Mouse (Mus musculus): Measurements from ENCODE around the gene Bcas3. TPM values are rescaled to one million over a fixed set of nuclear protein-coding genes. Genes with fewer than 3 reads are reported as not detected.

The Bcas3 gene
- polyA plus RNA-seq, 1 experiment from 2014 or later, result 44.3 TPM

GRCm38 (mm10) chr11:85614431-85614830 is 261.5 kb downstream of the Bcas3 start:
- H3K27me3 ChIP-seq (ENCODE audit: control insufficient read depth, insufficient read depth, low read length), result no peaks in the 10 kb centered on the region

GRCm38 (mm10) chr11:85615421-85615820 is 262.5 kb downstream of the Bcas3 start:
- H3K4me2 ChIP-seq (ENCODE audit: low read depth), result no peak overlapping the region
- peaks cover 5% of the 10 kb centered on the region for H3K4me1 ChIP-seq (ENCODE audit: control insufficient read depth, insufficient read depth, low read length)
- H3K9me3 ChIP-seq (ENCODE audit: control insufficient read depth, low read length), result no peaks in the 10 kb centered on the region
- H3K4me3 ChIP-seq (ENCODE audit: low read depth, low read length), result no peak overlapping the region
- no peaks in the 10 kb centered on the region for H3K27me3 ChIP-seq (ENCODE audit: control insufficient read depth, insufficient read depth, low read length)
- H3K27ac ChIP-seq (ENCODE audit: low read depth, low read length), result no peak overlapping the region
- no peak for ATAC-seq (ENCODE audit: insufficient read depth, low FRiP score, low TSS enrichment)
- H3K9ac ChIP-seq (ENCODE audit: low read length), result no peak overlapping the region
- 59% methylated on average over 7 of the region's 7 CpGs for WGBS
- no peak for DNase-seq (ENCODE audit: low spot score)
- no peaks in the 10 kb centered on the region for H3K36me3 ChIP-seq (ENCODE audit: control insufficient read depth, insufficient read depth, low read length)

More at GRCm38 (mm10) chr11:85614431-85614830, 261.5 kb downstream of the Bcas3 start:
- ATAC-seq (ENCODE audit: insufficient read depth, low FRiP score, low TSS enrichment) (no peak), DNase-seq (ENCODE audit: low spot score) (no peak)
- H3K4me3 ChIP-seq (ENCODE audit: low read depth, low read length), result no peak overlapping the region
- no peak overlapping the region for H3K27ac ChIP-seq (ENCODE audit: low read depth, low read length)
- H3K9me3 ChIP-seq (ENCODE audit: control insufficient read depth, low read length), result no peaks in the 10 kb centered on the region
- WGBS, result 90% methylated on average over 7 of the region's 7 CpGs
- no peak overlapping the region for H3K9ac ChIP-seq (ENCODE audit: low read length)
- no peak overlapping the region for H3K4me2 ChIP-seq (ENCODE audit: low read depth)
- peaks cover 5% of the 10 kb centered on the region for H3K4me1 ChIP-seq (ENCODE audit: control insufficient read depth, insufficient read depth, low read length)
- H3K36me3 ChIP-seq (ENCODE audit: control insufficient read depth, insufficient read depth, low read length), result no peaks in the 10 kb centered on the region

GRCm38 (mm10) chr11:85621486-85621885 is 268.5 kb downstream of the Bcas3 start:
- H3K27ac ChIP-seq (ENCODE audit: low read depth, low read length), result no peak overlapping the region
- ATAC-seq (ENCODE audit: insufficient read depth, low FRiP score, low TSS enrichment) (no peak), DNase-seq (ENCODE audit: low spot score) (no peak)
- no peaks in the 10 kb centered on the region for H3K36me3 ChIP-seq (ENCODE audit: control insufficient read depth, insufficient read depth, low read length)
- H3K27me3 ChIP-seq (ENCODE audit: control insufficient read depth, insufficient read depth, low read length), result no peaks in the 10 kb centered on the region
- no peak overlapping the region for H3K9ac ChIP-seq (ENCODE audit: low read length)
- peaks cover 5% of the 10 kb centered on the region for H3K4me1 ChIP-seq (ENCODE audit: control insufficient read depth, insufficient read depth, low read length)
- WGBS, result 32% methylated on average over 2 of the region's 2 CpGs
- no peak overlapping the region for H3K4me3 ChIP-seq (ENCODE audit: low read depth, low read length)
- no peak overlapping the region for H3K4me2 ChIP-seq (ENCODE audit: low read depth)
- H3K9me3 ChIP-seq (ENCODE audit: control insufficient read depth, low read length), result no peaks in the 10 kb centered on the region

GRCm38 (mm10) chr11:85621994-85622393 is 269.0 kb downstream of the Bcas3 start:
- H3K27ac ChIP-seq (ENCODE audit: low read depth, low read length), result no peak overlapping the region
- H3K27me3 ChIP-seq (ENCODE audit: control insufficient read depth, insufficient read depth, low read length), result no peaks in the 10 kb centered on the region
- no peak overlapping the region for H3K4me3 ChIP-seq (ENCODE audit: low read depth, low read length)
- 84% methylated on average over 8 of the region's 8 CpGs for WGBS
- ATAC-seq (ENCODE audit: insufficient read depth, low FRiP score, low TSS enrichment), result no peak
- no peaks in the 10 kb centered on the region for H3K36me3 ChIP-seq (ENCODE audit: control insufficient read depth, insufficient read depth, low read length)
- H3K9me3 ChIP-seq (ENCODE audit: control insufficient read depth, low read length), result no peaks in the 10 kb centered on the region
- no peak overlapping the region for H3K9ac ChIP-seq (ENCODE audit: low read length)
- H3K4me2 ChIP-seq (ENCODE audit: low read depth), result no peak overlapping the region
- peaks cover 5% of the 10 kb centered on the region for H3K4me1 ChIP-seq (ENCODE audit: control insufficient read depth, insufficient read depth, low read length)
- no peak for DNase-seq (ENCODE audit: low spot score)

DNA sequence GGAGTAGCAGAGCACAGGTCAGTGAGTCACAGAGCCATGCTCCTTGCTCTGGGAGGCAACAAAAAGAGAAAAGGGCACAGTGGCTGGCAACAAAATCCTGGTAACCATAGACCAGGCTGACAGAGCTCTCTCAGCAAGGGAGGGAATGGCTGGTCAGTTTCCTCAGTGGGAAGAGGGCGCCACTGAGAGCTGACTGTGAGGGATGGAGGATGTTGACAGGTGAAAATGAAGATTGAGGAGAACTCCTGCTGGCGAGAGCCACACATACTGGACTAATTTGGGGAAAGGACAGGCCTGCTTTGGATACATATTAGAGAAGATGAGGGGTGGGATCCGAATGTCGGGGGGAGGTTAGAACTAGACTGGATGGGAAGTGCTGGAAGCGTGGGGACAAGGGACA is 272.2 kb downstream of the Bcas3 start:
- H3K9ac ChIP-seq (ENCODE audit: low read length), result no peak overlapping the region
- DNase-seq (ENCODE audit: low spot score) (peak; percentile 19), ATAC-seq (ENCODE audit: insufficient read depth, low FRiP score, low TSS enrichment) (no peak)
- WGBS, result 45% methylated on average over 5 of the region's 5 CpGs
- H3K9me3 ChIP-seq (ENCODE audit: control insufficient read depth, low read length), result no peaks in the 10 kb centered on the region
- H3K36me3 ChIP-seq (ENCODE audit: control insufficient read depth, insufficient read depth, low read length), result no peaks in the 10 kb centered on the region
- H3K27ac ChIP-seq (ENCODE audit: low read depth, low read length), result no peak overlapping the region
- H3K27me3 ChIP-seq (ENCODE audit: control insufficient read depth, insufficient read depth, low read length), result no peaks in the 10 kb centered on the region
- no peak overlapping the region for H3K4me2 ChIP-seq (ENCODE audit: low read depth)
- H3K4me3 ChIP-seq (ENCODE audit: low read depth, low read length), result no peak overlapping the region
- peaks cover 4% of the 10 kb centered on the region; the same call in 1 of the 2 replicates for H3K4me1 ChIP-seq (ENCODE audit: control insufficient read depth, insufficient read depth, low read length)

DNA sequence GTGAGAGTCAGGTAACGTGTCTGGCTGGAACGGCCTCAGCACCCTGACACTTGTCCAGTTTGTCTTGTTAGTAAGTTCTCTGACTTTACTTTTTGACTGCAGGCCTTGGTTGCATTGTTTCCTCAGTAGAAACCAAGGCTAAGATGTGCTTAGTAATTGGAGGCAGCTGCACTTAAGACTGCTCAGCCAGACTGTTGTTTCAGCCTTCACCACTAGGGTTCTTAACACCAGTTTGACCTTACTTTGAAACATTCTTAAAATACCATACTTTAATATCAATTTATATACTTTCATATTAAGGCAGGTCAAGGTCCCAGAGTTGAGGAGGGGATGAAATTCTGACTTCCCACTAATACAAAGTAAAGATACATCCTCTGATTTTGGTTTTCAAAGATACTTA is 273.9 kb downstream of the Bcas3 start:
- Histone ChIP-seq H3K4me3 (ENCODE audit: low read depth, low read length) (no peak overlapping the region), H3K9ac (ENCODE audit: low read length) (no peak overlapping the region), H3K27me3 (ENCODE audit: control insufficient read depth, insufficient read depth, low read length) (no peaks in the 10 kb centered on the region), H3K4me1 (ENCODE audit: control insufficient read depth, insufficient read depth, low read length) (peaks cover 8% of the 10 kb centered on the region; the same call in 1 of the 2 replicates), H3K4me2 (ENCODE audit: low read depth) (no peak overlapping the region), H3K27ac (ENCODE audit: low read depth, low read length) (no peak overlapping the region), H3K9me3 (ENCODE audit: control insufficient read depth, low read length) (no peaks in the 10 kb centered on the region), H3K36me3 (ENCODE audit: control insufficient read depth, insufficient read depth, low read length) (no peaks in the 10 kb centered on the region)
- 78% methylated on average over 2 of the region's 2 CpGs for WGBS
- ATAC-seq (ENCODE audit: insufficient read depth, low FRiP score, low TSS enrichment), result no peak
- no peak for DNase-seq (ENCODE audit: low spot score)

GRCm38 (mm10) chr11:85627405-85627804 is 274.4 kb downstream of the Bcas3 start:
- Histone ChIP-seq H3K4me2 (ENCODE audit: low read depth) (no peak overlapping the region), H3K27ac (ENCODE audit: low read depth, low read length) (no peak overlapping the region), H3K36me3 (ENCODE audit: control insufficient read depth, insufficient read depth, low read length) (no peaks in the 10 kb centered on the region), H3K9ac (ENCODE audit: low read length) (no peak overlapping the region), H3K27me3 (ENCODE audit: control insufficient read depth, insufficient read depth, low read length) (no peaks in the 10 kb centered on the region), H3K9me3 (ENCODE audit: control insufficient read depth, low read length) (no peaks in the 10 kb centered on the region), H3K4me1 (ENCODE audit: control insufficient read depth, insufficient read depth, low read length) (peaks cover 8% of the 10 kb centered on the region; the same call in 1 of the 2 replicates), H3K4me3 (ENCODE audit: low read depth, low read length) (no peak overlapping the region)
- DNase-seq (ENCODE audit: low spot score), result no peak
- 87% methylated on average over 3 of the region's 3 CpGs for WGBS
- no peak for ATAC-seq (ENCODE audit: insufficient read depth, low FRiP score, low TSS enrichment)

- ATAC-seq (ENCODE audit: insufficient read depth, low FRiP score, low TSS enrichment) (no peak), DNase-seq (ENCODE audit: low spot score) (no peak)
- H3K9me3 ChIP-seq (ENCODE audit: control insufficient read depth, low read length), result no peaks in the 10 kb centered on the region
- no peak overlapping the region for H3K4me2 ChIP-seq (ENCODE audit: low read depth)
- H3K36me3 ChIP-seq (ENCODE audit: control insufficient read depth, insufficient read depth, low read length), result no peaks in the 10 kb centered on the region
- no peak overlapping the region for H3K9ac ChIP-seq (ENCODE audit: low read length)
- peaks cover 8% of the 10 kb centered on the region; the same call in 1 of the 2 replicates for H3K4me1 ChIP-seq (ENCODE audit: control insufficient read depth, insufficient read depth, low read length)
- no peaks in the 10 kb centered on the region for H3K27me3 ChIP-seq (ENCODE audit: control insufficient read depth, insufficient read depth, low read length)
- no peak overlapping the region for H3K27ac ChIP-seq (ENCODE audit: low read depth, low read length)
- H3K4me3 ChIP-seq (ENCODE audit: low read depth, low read length), result no peak overlapping the region
- 46% methylated on average over 13 of the region's 13 CpGs for WGBS
Observed at GRCm38 (mm10) chr11:85628303-85629063, 275.5 kb downstream of the Bcas3 start.

- Histone ChIP-seq H3K36me3 (ENCODE audit: control insufficient read depth, insufficient read depth, low read length) (no peaks in the 10 kb centered on the region), H3K27ac (ENCODE audit: low read depth, low read length) (no peak overlapping the region), H3K9ac (ENCODE audit: low read length) (no peak overlapping the region), H3K27me3 (ENCODE audit: control insufficient read depth, insufficient read depth, low read length) (no peaks in the 10 kb centered on the region), H3K4me3 (ENCODE audit: low read depth, low read length) (no peak overlapping the region), H3K4me1 (ENCODE audit: control insufficient read depth, insufficient read depth, low read length) (peaks cover 8% of the 10 kb centered on the region; the same call in 1 of the 2 replicates), H3K4me2 (ENCODE audit: low read depth) (no peak overlapping the region), H3K9me3 (ENCODE audit: control insufficient read depth, low read length) (no peaks in the 10 kb centered on the region)
- ATAC-seq (ENCODE audit: insufficient read depth, low FRiP score, low TSS enrichment) (no peak), DNase-seq (ENCODE audit: low spot score) (no peak)
- 21% methylated on average over 2 of the region's 2 CpGs for WGBS
Observed at GRCm38 (mm10) chr11:85632568-85632981, 279.6 kb downstream of the Bcas3 start.
